Mouse (Mus musculus) bone marrow, adult 2 months (tissue): Measurements from ENCODE around the gene Cers5. TPM values are rescaled to one million over a fixed set of nuclear protein-coding genes. Genes with fewer than 3 reads are reported as not detected.

ENCODE experiments used
- H3K27ac ChIP-seq: fragments of 200-500 bp; 2 replicates; pipeline ENCODE4 v1.5.1; 2012; ENCODE audit warnings: low read depth, mild to moderate bottlenecking, control low read depth, inconsistent platforms, low read length; ENCODE audit not compliant: control insufficient read depth, poor library complexity, insufficient read depth
- H3K4me1 ChIP-seq: fragments of 200-500 bp; 2 replicates; pipeline ENCODE4 v1.6.1; 2011; ENCODE audit warnings: low read length; ENCODE audit not compliant: control insufficient read depth, insufficient read depth
- H3K4me3 ChIP-seq: fragments of 200-500 bp; replicated peaks from 2 replicates; pipeline ENCODE3; 2011; ENCODE audit warnings: mild to moderate bottlenecking, low read depth, low read length, control low read depth; ENCODE audit not compliant: control insufficient read depth
- CTCF ChIP-seq: fragments of 200-500 bp; IDR thresholded peaks from 2 replicates; pipeline ENCODE4 v1.5.1; 2011; ENCODE audit warnings: low read length, control low read depth; ENCODE audit not compliant: control insufficient read depth, insufficient read depth
- POLR2A ChIP-seq: fragments of 200-500 bp; IDR thresholded peaks from 2 replicates; pipeline ENCODE4 v1.6.1; 2011; ENCODE audit warnings: low read depth, mild to moderate bottlenecking, control low read depth, low read length, borderline replicate concordance; ENCODE audit not compliant: control insufficient read depth
- WGBS: fragments of 180-500 bp; shearing (Covaris S2); methylation state at CpG from one replicate; pipeline ENCODE4 v1.1.7; 2018; 5-methylcytosine and 5-hydroxymethylcytosine counted together
- polyA plus RNA-seq: library from polyadenylated mRNA; stranded (reverse); fragments of >200 nt; gene quantifications from 2 replicates; pipeline ENCODE4 v1.2.4, GENCODE M21; 2011; ENCODE audit warnings: low replicate concordance; ENCODE audit not compliant: missing spikeins, insufficient read depth, insufficient read length

The Cers5 gene
- polyA plus RNA-seq, 1 experiment: 33.1 TPM

GRCm38 (mm10) chr15:99812097-99812496, 39.4 kb upstream of the Cers5 start:
- no peak overlapping the region for H3K4me3 ChIP-seq
- 65% methylated on average over 7 of the region's 7 CpGs for WGBS
- TF ChIP-seq CTCF (no peak), POLR2A (no peak)
- H3K4me1 ChIP-seq: peaks cover 6% of the 10 kb centered on the region; the same call in 1 of the 2 replicates
- no peak overlapping the region for H3K27ac ChIP-seq

- TF ChIP-seq POLR2A (no peak), CTCF (no peak)
- Histone ChIP-seq H3K4me3 (no peak overlapping the region), H3K27ac (no peak overlapping the region), H3K4me1 (peaks cover 2% of the 10 kb centered on the region; the same call in 1 of the 2 replicates)
- WGBS: 84% methylated on average over 21 of the region's 21 CpGs
Observed at GRCm38 (mm10) chr15:99807776-99808735, 35.4 kb upstream of the Cers5 start.

- TF ChIP-seq CTCF (no peak), POLR2A (no peak)
- Histone ChIP-seq H3K4me1 (no peaks in the 10 kb centered on the region; the same call in 1 of the 2 replicates), H3K27ac (no peak overlapping the region), H3K4me3 (no peak overlapping the region)
- 60% methylated on average over 7 of the region's 7 CpGs for WGBS
Observed at GRCm38 (mm10) chr15:99806171-99806570, 33.5 kb upstream of the Cers5 start.

GRCm38 (mm10) chr15:99805673-99806072, 33.0 kb upstream of the Cers5 start:
- WGBS: 74% methylated on average over 4 of the region's 4 CpGs
- TF ChIP-seq POLR2A: no peak
- TF ChIP-seq CTCF: no peak
- Histone ChIP-seq H3K4me1 (no peaks in the 10 kb centered on the region; the same call in 1 of the 2 replicates), H3K4me3 (no peak overlapping the region), H3K27ac (no peak overlapping the region)

- H3K4me3 ChIP-seq: peak overlapping the region; percentile 35
- WGBS: 0% methylated on average over 6 of the region's 6 CpGs
- no peaks in the 10 kb centered on the region; the same call in 1 of the 2 replicates for H3K4me1 ChIP-seq
- TF ChIP-seq CTCF: no peak
- TF ChIP-seq POLR2A: no peak
- peak overlapping the region; percentile 66; the same call in 1 of the 2 replicates for H3K27ac ChIP-seq
Observed at GRCm38 (mm10) chr15:99803186-99803644, 30.5 kb upstream of the Cers5 start.

GRCm38 (mm10) chr15:99801885-99802572, 29.3 kb upstream of the Cers5 start:
- Histone ChIP-seq H3K4me3 (no peak overlapping the region), H3K4me1 (no peaks in the 10 kb centered on the region; the same call in 1 of the 2 replicates), H3K27ac (no peak overlapping the region)
- WGBS: 78% methylated on average over 24 of the region's 24 CpGs
- TF ChIP-seq CTCF (no peak), POLR2A (no peak)

GRCm38 (mm10) chr15:99799706-99800105, 27.0 kb upstream of the Cers5 start:
- TF ChIP-seq CTCF: no peak
- no peak for TF ChIP-seq POLR2A
- no peak overlapping the region for H3K27ac ChIP-seq
- H3K4me1 ChIP-seq: no peaks in the 10 kb centered on the region
- WGBS: 73% methylated on average over 6 of the region's 6 CpGs
- H3K4me3 ChIP-seq: no peak overlapping the region

GRCm38 (mm10) chr15:99797898-99798297, 25.2 kb upstream of the Cers5 start:
- Histone ChIP-seq H3K4me3 (no peak overlapping the region), H3K4me1 (no peaks in the 10 kb centered on the region)
- WGBS: 76% methylated on average over 5 of the region's 5 CpGs

More at GRCm38 (mm10) chr15:99797898-99798297, 25.2 kb upstream of the Cers5 start:
- no peak for TF ChIP-seq CTCF
- no peak for TF ChIP-seq POLR2A
- H3K27ac ChIP-seq: no peak overlapping the region
